Mouse (Mus musculus): ENCODE measurements around the gene Tbcel.

The Tbcel gene

DNA sequence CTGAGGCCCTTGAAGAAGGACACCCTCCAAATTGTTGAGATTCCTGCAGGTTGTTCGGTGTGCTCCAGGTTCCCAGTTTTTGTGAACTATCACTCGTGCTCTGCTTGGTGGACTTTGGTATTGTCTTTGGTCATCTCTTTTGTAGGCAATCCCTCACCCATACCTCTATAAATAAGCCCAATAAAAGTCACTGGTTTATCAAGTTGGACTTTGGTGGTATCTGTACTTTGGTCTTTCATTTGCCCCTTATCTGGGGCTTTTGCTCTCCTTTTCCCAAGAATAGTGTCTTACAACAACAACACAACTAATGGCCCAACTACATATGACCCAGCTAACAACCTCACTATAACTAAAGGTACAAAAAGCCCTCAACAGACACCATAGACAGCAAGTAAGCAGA is 66.4 kb downstream of the Tbcel start:
- no peak for DNase-seq (ENCODE audit: low spot score)

GRCm38 (mm10) chr9:42439446-42439845 is 68.2 kb downstream of the Tbcel start:
- no peak for DNase-seq (ENCODE audit: low spot score)

- DNase-seq (ENCODE audit: low spot score): no peak
Observed at GRCm38 (mm10) chr9:42432155-42432554, 75.5 kb downstream of the Tbcel start.

DNA sequence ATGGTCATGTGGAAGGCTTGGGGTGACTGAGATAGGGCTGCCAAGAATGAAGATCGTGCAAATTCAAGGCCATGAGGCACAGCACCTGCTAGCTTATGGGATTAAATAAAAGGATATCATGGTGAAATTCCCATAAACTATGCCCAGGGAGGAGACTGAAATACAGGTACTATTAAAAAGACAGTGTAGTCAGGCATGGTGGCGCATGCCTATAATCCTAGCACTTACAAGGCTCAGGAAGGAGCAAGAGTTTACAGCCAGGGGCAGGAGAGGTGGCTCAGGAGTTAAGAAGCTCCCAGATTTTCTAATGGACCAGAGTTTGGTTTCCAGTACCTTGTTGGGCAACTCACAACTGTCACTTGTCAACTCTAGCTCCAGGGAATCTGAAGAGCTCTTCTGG is 76.0 kb downstream of the Tbcel start:
- DNase-seq (ENCODE audit: low spot score): no peak

DNA sequence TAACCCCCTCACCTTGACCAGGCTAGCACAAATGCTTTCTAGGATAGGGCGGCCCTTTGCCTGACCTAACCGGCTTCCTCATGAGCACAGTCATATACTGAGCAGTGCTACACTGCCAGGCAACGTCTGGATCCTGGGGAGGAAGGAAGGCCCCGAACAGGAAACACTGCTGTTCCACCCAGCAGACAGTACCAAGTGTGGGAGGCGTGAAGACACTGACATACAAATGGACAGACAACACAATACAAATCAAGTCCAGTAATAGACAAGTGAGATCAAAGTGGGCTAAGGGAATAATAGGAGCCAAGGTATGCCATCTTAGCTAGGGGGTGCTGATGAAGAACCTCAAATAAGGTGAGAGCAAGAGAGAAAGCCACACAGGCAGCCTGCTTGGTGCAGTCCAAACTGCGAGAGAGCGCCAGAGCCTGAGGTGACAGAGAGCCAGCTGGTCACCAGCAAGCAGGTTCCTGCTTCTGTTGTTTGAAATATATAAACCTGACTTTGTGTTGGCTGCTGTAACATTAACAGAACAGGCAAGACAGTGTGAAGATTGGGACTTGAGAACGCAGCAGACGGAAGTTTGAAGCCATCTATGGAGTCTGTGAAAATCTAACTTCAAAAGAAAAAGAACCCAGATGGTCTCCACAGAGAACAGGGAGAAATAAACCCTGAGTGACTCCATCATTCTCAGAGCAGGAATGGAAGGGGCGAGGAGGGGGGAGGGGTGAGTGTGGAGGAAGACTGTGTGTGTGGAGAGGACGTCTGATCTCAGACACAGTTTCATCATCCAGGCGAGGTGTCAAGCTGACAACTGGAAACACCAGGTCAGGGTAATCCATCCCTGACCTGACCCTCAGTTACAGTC is 79.3 kb downstream of the Tbcel start:
- no peak for DNase-seq (ENCODE audit: low spot score)

GRCm38 (mm10) chr9:42426661-42427358 is 80.8 kb downstream of the Tbcel start:
- no peak for DNase-seq (ENCODE audit: low spot score)

DNA sequence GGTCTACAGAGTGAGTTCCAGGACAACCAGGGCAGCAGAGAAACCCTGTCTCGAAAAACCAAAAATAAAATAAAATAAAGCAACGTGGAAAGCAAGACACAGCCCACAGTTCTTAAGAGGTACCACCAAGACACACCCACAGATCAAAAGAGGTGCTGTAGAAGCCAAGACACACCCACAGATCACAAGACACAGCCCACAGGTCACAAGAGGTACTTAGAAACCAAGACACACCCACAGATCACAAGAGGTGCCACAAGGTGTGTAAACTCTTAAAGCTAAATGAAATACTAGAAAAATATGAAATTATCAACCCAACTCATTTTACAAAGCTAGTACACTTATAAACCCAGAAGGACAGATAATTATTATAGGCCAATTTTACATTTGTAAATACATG is 84.0 kb downstream of the Tbcel start:
- DNase-seq (ENCODE audit: low spot score): no peak

DNA sequence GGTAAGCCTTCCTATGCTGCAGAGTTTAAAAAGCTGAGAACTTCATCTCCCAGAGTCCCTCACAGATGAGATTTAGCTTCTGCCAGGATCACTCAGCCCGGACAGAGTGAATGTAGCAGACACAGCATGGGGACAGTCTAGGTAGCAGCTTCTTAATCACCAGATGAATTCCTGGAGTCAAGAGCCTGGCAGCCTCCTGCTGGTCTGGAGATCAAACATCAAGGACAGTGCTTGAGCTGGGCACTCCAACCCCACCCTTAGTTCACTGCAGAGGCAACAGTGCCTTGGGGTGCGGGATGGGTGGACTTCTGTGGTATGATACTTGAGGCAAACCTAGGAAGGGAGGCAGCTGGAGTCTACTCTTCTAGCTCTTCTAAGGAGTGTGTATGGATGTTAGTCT is 87.9 kb downstream of the Tbcel start:
- no peak for DNase-seq (ENCODE audit: low spot score)

GRCm38 (mm10) chr9:42418786-42419185 is 88.8 kb downstream of the Tbcel start:
- no peak for DNase-seq (ENCODE audit: low spot score)

DNA sequence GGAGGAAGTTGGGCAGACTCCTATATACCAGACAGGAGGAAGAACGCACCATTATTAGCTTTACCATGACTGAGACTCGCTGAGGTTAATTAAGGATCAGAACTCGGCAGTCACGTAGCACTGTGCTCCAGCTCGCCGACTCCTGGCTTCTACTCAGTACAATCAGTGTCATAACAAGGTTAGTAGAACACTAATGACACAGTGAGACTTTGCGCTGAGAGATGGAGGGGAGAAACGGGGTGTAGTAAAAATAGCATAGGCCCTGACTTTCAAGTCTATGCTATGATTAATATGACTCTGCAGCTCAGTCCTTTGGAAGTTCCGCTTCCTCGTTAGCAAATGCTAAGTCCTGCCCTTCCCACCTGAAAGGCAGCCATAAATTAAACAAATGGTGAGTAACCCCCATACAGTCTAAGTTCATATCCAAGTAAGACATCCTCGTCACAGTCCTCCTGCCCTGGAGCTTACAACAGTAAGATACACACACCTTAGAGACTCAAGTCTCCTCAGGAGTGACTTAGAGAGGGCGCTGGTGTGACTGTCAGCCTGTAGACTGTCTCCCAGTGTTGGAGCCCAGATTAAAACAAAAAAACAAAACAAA is 90.2 kb downstream of the Tbcel start:
- DNase-seq (ENCODE audit: low spot score): no peak

DNA sequence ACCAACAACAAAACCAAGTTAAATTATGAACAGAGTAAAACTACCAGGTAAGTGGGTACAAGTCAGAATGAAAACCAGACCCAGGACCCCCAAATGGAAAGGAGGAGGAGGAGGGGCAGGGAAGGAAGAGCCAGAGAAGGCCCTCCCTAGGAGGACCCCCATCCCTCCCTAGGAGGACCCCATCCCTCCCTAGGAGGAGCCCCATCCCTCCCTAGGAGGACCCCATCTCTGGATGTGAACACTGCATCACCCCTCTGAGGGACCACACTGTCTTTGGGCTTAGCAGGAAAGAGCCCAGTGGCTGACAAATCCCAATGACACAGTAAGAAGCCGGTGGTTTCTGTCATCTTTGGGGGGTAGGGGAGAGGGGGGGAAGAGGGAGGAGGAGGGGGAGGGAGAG is 92.4 kb downstream of the Tbcel start:
- DNase-seq (ENCODE audit: low spot score): no peak

GRCm38 (mm10) chr9:42413345-42413744 is 94.3 kb downstream of the Tbcel start:
- DNase-seq (ENCODE audit: low spot score): no peak

DNA sequence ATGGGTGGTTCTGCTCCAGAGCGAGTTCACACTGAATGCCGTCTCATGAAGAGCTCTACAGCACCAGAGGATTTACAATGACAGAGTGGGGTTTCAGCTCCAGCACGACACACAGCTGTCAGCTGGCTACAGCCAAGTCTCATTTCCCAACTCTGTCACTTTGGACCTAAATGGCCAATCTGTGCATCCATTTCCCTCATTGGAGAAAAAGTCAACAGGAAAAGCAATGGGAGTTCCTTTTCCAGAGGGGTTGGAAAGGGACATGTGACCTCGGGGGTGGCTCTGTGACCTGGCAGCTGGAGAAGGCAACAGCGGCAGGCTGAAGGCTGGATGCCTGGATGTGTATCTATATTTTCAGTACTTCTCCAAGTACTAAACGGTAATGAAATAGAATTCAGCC is 96.3 kb downstream of the Tbcel start:
- DNase-seq (ENCODE audit: low spot score): no peak

- no peak for DNase-seq (ENCODE audit: low spot score)
Observed at GRCm38 (mm10) chr9:42405736-42406135, 101.9 kb downstream of the Tbcel start.

GRCm38 (mm10) chr9:42401486-42401885 is 106.1 kb downstream of the Tbcel start:
- DNase-seq (ENCODE audit: low spot score): no peak

DNA sequence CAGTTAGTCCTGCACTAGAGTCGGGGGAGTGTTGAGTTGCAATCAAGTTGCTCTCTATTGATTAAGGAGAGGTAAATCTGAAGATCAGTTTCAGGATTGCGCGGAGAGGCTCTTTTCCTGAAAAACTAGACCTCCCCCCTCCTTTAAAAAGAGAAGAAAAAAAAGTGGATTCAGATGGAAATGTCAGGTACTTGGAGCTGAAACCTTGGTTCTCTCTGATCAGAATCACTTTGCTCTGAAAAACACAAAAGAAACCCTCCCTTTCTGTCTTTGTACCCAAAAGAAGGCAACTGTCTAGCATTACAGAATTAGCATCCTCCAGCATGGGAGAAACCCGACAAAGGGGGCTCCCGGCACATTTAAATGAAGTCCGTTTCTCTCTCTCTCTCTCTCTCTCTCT is 107.8 kb downstream of the Tbcel start, which contains the start of gene Tecta:
TSS of gene Tecta (minus strand) at position 101 of the 400 bp plus-strand sequence.
- DNase-seq (ENCODE audit: low spot score): no peak

GRCm38 (mm10) chr9:42396141-42396540 is 111.5 kb downstream of the Tbcel start:
- no peak for DNase-seq (ENCODE audit: low spot score)

DNA sequence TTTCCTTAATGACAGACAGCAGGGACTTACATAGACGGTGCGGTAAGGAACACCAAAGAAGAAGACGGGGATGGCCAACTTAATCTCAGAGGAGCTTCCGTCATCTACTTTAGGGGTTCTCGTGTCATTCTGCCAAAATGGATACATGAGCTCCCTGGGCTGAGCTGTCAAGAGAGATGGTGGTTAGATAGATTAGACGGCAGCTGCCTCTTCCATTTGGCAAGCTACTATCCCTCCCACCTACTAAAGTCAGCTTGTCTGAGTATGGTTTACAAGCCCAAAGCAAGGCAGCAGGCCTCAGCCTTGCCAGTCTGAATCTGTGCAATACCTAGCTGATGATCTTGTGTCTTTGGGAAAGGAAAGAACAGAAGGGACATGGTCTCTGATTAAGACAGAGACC is 112.7 kb downstream of the Tbcel start:
- no peak for DNase-seq (ENCODE audit: low spot score)

GRCm38 (mm10) chr9:42394321-42394720 is 113.3 kb downstream of the Tbcel start:
- no peak for DNase-seq (ENCODE audit: low spot score)

DNA sequence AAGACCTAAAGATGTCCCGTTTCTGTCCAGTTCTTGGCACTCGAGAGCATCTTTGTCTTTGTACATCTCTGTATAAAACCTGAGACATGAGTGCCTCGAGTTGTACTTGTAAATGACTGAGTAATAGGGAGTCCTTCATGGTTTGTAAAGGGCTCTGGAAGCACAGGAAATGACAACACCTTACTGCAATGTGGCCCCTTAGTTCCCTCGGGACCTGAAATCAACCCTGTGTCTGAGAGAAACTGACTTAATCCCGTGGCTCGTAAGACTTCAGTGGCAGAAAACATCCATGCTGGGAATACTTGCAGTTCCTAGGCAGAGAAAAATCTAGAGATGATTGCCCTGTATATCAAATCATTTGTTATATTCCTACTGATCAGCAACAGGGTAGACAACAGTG is 114.7 kb downstream of the Tbcel start:
- no peak for DNase-seq (ENCODE audit: low spot score)

- DNase-seq (ENCODE audit: low spot score): no peak
Observed at GRCm38 (mm10) chr9:42388490-42388889, 119.1 kb downstream of the Tbcel start.

DNA sequence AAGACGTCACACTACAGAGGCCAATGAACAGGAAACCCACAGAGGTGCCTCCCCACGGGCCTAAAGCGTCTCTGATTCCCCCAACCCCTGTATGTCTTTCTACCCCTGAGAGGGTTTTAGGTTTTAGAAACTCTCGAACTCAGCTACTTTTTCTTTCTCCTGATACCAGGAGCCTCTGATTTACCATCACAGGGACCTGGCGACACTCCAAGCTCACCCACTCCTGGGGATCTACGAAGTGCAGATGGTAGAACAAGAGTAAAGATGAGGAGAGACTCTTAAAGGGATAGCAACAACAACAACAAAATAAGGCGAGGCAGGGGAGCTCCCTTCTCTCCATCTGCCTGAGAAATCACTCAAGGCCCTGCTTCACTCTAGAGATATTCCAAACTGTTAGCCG is 120.6 kb downstream of the Tbcel start:
- no peak for DNase-seq (ENCODE audit: low spot score)

- DNase-seq (ENCODE audit: low spot score): no peak
Observed at GRCm38 (mm10) chr9:42385656-42386055, 122.0 kb downstream of the Tbcel start.
